Mouse (Mus musculus) hindbrain, embryonic 16.5 days (tissue): ENCODE data around the gene Trcg1. TPM values are rescaled to one million over a fixed set of nuclear protein-coding genes. Genes with fewer than 3 reads are reported as not detected.
"Not testable (repeated sequence)": the region's sequence is repeated elsewhere in the genome, so short reads cannot be mapped to it uniquely, and the experiment has no call there.

Source experiments
- ATAC-seq: fragments of 200-750 bp; cut with Nextera tagmentation; 2 replicates; pipeline ENCODE4 v1.8.0; 2017; ENCODE audit warnings: moderate TSS enrichment, moderate library complexity
- H3K27ac ChIP-seq: fragments of 300-500 bp; sonication (generic); 2 replicates; pipeline ENCODE4 v1.5.1; 2014; ENCODE audit warnings: low read depth, mild to moderate bottlenecking, control low read depth, low read length, moderate library complexity
- H3K27me3 ChIP-seq: fragments of 300-500 bp; sonication (generic); replicated peaks from 2 replicates; pipeline ENCODE4 v1.6.1; 2014; ENCODE audit warnings: low read length; ENCODE audit not compliant: control insufficient read depth, insufficient read depth
- H3K36me3 ChIP-seq: fragments of 300-500 bp; sonication (generic); 2 replicates; pipeline ENCODE4 v1.6.1; 2014; ENCODE audit warnings: mild to moderate bottlenecking, low read length, moderate library complexity, mixed read lengths; ENCODE audit not compliant: control insufficient read depth, insufficient read depth
- H3K4me1 ChIP-seq: fragments of 300-500 bp; sonication (generic); 2 replicates; pipeline ENCODE4 v1.6.1; 2014; ENCODE audit warnings: low read depth, low read length; ENCODE audit not compliant: control insufficient read depth, insufficient read depth
- H3K4me2 ChIP-seq: fragments of 300-500 bp; sonication (generic); 2 replicates; pipeline ENCODE4 v1.6.1; 2014; ENCODE audit warnings: mild to moderate bottlenecking, low read length, control low read depth, moderate library complexity
- H3K4me3 ChIP-seq: fragments of 300-500 bp; sonication (generic); 2 replicates; pipeline ENCODE4 v1.5.1; 2014; ENCODE audit warnings: mild to moderate bottlenecking, low read length, control low read depth, moderate library complexity
- H3K9ac ChIP-seq: fragments of 300-500 bp; sonication (generic); 2 replicates; pipeline ENCODE4 v1.6.1; 2014; ENCODE audit warnings: low read depth, mild to moderate bottlenecking, control low read depth, low read length, moderate library complexity
- H3K9me3 ChIP-seq: fragments of 300-500 bp; sonication (generic); 2 replicates; pipeline ENCODE4 v1.6.1; 2014; ENCODE audit warnings: mild to moderate bottlenecking, low read length, moderate library complexity; ENCODE audit not compliant: control insufficient read depth
- WGBS: fragments of 180-500 bp; shearing (Covaris S2); extraction: QIAGEN DNeasy Blood & Tissue Kit; methylation state at CpG from one replicate; pipeline ENCODE4 v1.1.7; 2014; 5-methylcytosine and 5-hydroxymethylcytosine counted together
- polyA plus RNA-seq: library from polyadenylated mRNA; unstranded; fragments of >200 nt; fragmentation: Nextera tagmentation; extraction: Ambion mirVana; gene quantifications from 2 replicates; pipeline ENCODE4 v1.2.1, GENCODE M21; 2015

The Trcg1 gene
- polyA plus RNA-seq, 1 experiment from 2014 or later: 0.08 TPM

DNA sequence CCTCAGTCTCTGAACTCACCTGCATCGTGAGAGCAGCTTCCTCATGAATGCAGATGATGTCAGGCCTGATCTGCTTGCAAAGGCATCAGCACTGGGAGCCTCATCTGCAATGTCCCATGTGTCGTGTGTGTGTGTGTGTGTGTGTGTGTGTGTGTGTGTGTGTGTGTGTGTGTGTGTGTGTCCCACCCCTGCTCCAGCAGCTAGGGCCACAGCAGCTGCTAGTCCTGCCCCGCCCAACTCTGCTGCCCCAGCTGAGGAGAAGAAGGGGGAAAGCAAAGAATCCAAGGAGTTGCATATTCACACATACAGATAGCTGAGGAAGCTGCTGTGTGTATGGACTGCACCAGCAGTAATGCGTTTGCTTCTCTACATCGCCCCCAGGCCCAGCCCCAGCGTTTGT, 19.1 kb upstream of the Trcg1 start:
- no peaks in the 10 kb centered on the region for H3K9me3 ChIP-seq
- no peak overlapping the region for H3K4me2 ChIP-seq
- no peak overlapping the region for H3K27ac ChIP-seq
- 85% methylated on average over 6 of the region's 6 CpGs for WGBS
- H3K9ac ChIP-seq: no peak overlapping the region
- H3K4me1 ChIP-seq: no peaks in the 10 kb centered on the region
- no peaks in the 10 kb centered on the region for H3K27me3 ChIP-seq
- ATAC-seq: no peak
- no peaks in the 10 kb centered on the region for H3K36me3 ChIP-seq
- H3K4me3 ChIP-seq: no peak overlapping the region

DNA sequence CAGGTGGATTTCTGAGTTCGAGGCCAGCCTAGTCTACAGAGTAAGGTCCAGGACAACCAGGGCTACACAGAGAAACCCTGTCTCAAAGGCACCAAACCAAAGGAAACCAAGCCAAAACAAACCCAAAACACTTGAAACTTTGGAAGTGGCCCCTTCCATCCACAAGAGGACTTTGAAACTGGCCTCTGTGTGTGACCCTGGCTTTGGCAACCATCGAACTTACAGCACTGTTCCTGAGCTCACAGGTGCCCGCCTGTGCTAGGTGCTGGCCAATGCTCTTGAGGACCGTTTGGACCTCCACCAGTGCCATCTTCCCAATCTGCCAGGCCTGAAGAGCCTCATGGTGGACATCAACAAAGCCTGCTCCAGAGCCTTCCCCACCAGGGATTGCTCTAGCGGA, 17.6 kb upstream of the Trcg1 start:
- Histone ChIP-seq H3K4me3 (no peak overlapping the region), H3K4me1 (no peaks in the 10 kb centered on the region), H3K9ac (no peak overlapping the region), H3K36me3 (no peaks in the 10 kb centered on the region), H3K4me2 (no peak overlapping the region), H3K9me3 (no peaks in the 10 kb centered on the region), H3K27me3 (no peaks in the 10 kb centered on the region), H3K27ac (no peak overlapping the region)
- 85% methylated on average over 5 of the region's 5 CpGs for WGBS
- no peak for ATAC-seq

DNA sequence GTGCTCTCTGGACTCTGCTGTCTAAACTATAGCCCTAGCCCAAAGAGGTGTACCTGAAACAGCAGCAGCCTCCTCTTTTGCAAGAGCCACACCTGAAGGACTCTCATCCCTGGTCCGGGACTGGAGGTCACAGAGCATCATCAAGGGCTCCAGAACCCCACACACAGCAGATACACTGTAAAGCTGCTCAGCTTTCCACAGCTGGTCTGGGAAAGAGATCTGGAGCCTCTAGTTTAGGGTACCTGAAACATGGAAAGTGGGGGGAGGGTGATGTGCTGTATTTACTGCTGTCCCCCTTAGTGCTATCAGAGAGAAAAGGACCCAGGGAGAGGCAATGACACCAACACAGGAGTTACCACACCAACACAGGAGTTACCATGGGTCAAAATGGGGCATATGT, 16.8 kb upstream of the Trcg1 start:
- H3K9ac ChIP-seq: no peak overlapping the region
- no peaks in the 10 kb centered on the region for H3K36me3 ChIP-seq
- no peaks in the 10 kb centered on the region for H3K4me1 ChIP-seq
- no peaks in the 10 kb centered on the region for H3K9me3 ChIP-seq
- H3K4me2 ChIP-seq: no peak overlapping the region
- no peak overlapping the region for H3K4me3 ChIP-seq
- 84% methylated on average over 1 of the region's 1 CpGs for WGBS
- no peak overlapping the region for H3K27ac ChIP-seq
- no peak for ATAC-seq
- H3K27me3 ChIP-seq: no peaks in the 10 kb centered on the region

DNA sequence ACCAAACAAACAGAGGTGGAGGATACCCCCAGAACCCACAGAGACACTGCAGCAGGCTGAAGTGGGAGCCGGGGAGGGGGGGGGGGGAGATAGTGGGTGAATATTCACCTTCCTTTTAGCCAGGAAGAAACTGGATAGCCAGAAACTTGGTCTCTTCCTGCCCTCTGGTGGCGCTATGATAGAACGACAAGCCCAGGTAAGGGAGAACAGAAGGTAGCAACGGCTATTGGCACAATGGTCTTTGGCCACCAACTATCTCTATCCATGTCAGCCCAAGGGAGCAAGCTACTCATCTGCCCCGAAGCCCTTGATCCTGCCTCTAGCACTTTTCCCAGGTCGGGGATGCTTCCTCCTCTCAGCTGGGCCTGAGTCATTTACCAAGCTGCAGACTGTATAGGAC, 16.0 kb upstream of the Trcg1 start:
- H3K27me3 ChIP-seq: no peaks in the 10 kb centered on the region
- no peak overlapping the region for H3K27ac ChIP-seq
- no peaks in the 10 kb centered on the region for H3K36me3 ChIP-seq
- H3K9me3 ChIP-seq: no peaks in the 10 kb centered on the region
- no peak overlapping the region; the same call in 1 of the 2 replicates for H3K4me2 ChIP-seq
- no peaks in the 10 kb centered on the region for H3K4me1 ChIP-seq
- no peak for ATAC-seq
- H3K9ac ChIP-seq: no peak overlapping the region
- 26% methylated on average over 6 of the region's 6 CpGs for WGBS
- H3K4me3 ChIP-seq: no peak overlapping the region

DNA sequence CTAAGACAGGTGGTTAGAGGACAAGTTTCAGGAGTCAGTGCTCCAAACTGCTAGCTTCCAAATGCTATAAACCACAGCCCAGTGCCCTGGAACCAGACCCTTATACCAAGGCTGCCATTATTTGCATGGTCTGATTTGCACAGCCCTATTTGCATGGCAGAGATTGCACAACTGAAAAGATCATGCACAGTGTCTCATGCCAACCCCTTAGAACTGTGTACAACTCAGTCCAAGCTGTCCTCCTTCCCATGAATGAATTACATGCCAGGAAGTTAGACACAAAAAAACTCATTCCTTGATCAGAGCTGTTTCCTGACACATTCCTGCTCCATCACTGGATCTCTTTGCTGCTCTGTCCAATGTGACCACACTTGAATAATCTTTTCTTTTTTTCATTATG, 13.0 kb upstream of the Trcg1 start:
- Histone ChIP-seq H3K36me3 (no peaks in the 10 kb centered on the region), H3K27ac (no peak overlapping the region), H3K4me1 (no peaks in the 10 kb centered on the region), H3K4me2 (no peak overlapping the region), H3K9me3 (no peaks in the 10 kb centered on the region), H3K27me3 (no peaks in the 10 kb centered on the region), H3K9ac (no peak overlapping the region), H3K4me3 (no peak overlapping the region)
- ATAC-seq: no peak

- Histone ChIP-seq H3K4me1 (no peaks in the 10 kb centered on the region), H3K36me3 (no peaks in the 10 kb centered on the region), H3K4me3 (no peak overlapping the region), H3K27me3 (no peaks in the 10 kb centered on the region), H3K9ac (no peak overlapping the region), H3K27ac (no peak overlapping the region), H3K9me3 (no peaks in the 10 kb centered on the region), H3K4me2 (no peak overlapping the region)
- no peak for ATAC-seq
- WGBS: 85% methylated on average over 13 of the region's 13 CpGs
Observed at GRCm38 (mm10) chr9:57225780-57226627, 10.4 kb upstream of the Trcg1 start.

DNA sequence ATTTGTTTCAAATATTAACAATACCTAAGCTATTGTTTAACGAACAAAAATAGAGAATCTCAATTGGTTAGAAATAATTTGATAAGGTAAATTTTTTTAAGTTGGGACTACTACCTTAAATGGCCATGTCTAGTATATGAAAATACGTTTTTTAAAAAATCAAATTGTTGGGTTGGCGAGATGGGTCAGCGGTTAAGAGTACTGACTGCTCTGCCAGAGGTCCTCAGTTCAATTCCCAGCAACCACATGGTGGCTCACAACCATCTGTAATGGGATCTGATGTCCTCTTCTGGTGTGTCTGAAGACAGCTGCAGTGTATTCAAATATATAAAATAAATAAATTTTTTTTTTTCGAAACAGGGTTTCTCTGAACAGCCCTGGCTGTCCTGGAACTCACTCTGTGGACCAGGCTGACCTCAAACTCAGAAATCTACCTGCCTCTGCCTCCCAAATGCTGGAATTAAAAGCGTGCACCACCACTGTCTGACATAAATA, 9.7 kb upstream of the Trcg1 start:
- not testable (repeated sequence) for H3K4me2 ChIP-seq, H3K27ac ChIP-seq, H3K9ac ChIP-seq, ATAC-seq, H3K4me1 ChIP-seq, H3K27me3 ChIP-seq, H3K36me3 ChIP-seq, H3K4me3 ChIP-seq, H3K9me3 ChIP-seq
- WGBS: 87% methylated on average over 6 of the region's 6 CpGs

GRCm38 (mm10) chr9:57227203-57227602, 9.2 kb upstream of the Trcg1 start:
- WGBS: 65% methylated on average over 5 of the region's 5 CpGs
- ATAC-seq: no peak
- H3K4me2 ChIP-seq: no peak overlapping the region
- H3K36me3 ChIP-seq: no peaks in the 10 kb centered on the region
- no peaks in the 10 kb centered on the region for H3K9me3 ChIP-seq
- H3K4me3 ChIP-seq: no peak overlapping the region
- H3K27me3 ChIP-seq: no peaks in the 10 kb centered on the region
- no peaks in the 10 kb centered on the region for H3K4me1 ChIP-seq
- no peak overlapping the region for H3K9ac ChIP-seq
- no peak overlapping the region for H3K27ac ChIP-seq

- Histone ChIP-seq H3K4me1 (no peaks in the 10 kb centered on the region), H3K36me3 (no peaks in the 10 kb centered on the region), H3K27ac (no peak overlapping the region), H3K27me3 (no peaks in the 10 kb centered on the region), H3K9ac (no peak overlapping the region), H3K9me3 (no peaks in the 10 kb centered on the region), H3K4me3 (no peak overlapping the region), H3K4me2 (no peak overlapping the region)
- WGBS: 77% methylated on average over 4 of the region's 4 CpGs
- no peak for ATAC-seq
Observed at GRCm38 (mm10) chr9:57228186-57228585, 8.2 kb upstream of the Trcg1 start.
